Mouse (Mus musculus): ENCODE data around the gene Dcaf12l1. TPM values are rescaled to one million over a fixed set of nuclear protein-coding genes. Genes with fewer than 3 reads are reported as not detected.
"Not testable (repeated sequence)": the region's sequence is repeated elsewhere in the genome, so short reads cannot be mapped to it uniquely, and the experiment has no call there.

Dcaf12l1 gene
- polyA plus RNA-seq (2012; rRNA removed), result 15.8 and 16.9 TPM in 2 replicates

- TF ChIP-seq POLR2A (IDR thresholded peaks at IDR 0.05; ENCODE audit: borderline replicate concordance, insufficient read depth, low read length) (0 out of 2 replicates have a peak, but pooled peaks have one; percentile 8), CTCF (IDR thresholded peaks at IDR 0.05; ENCODE audit: borderline replicate concordance, insufficient read depth, low read depth, low read length) (peak; percentile 41)
- Histone ChIP-seq H3K27ac (ENCODE audit: insufficient read depth, low read length) (no peak within 1 kb of the TSS), H3K4me3 (replicated peaks; ENCODE audit: insufficient read depth, low read depth, low read length) (peak within 1 kb of the TSS; percentile 72), H3K4me1 (ENCODE audit: control insufficient read depth, insufficient read depth, low read length) (no peaks in the 10 kb centered on the region), H3K27me3 (ENCODE audit: control insufficient read depth, insufficient read depth, low read length) (no peaks in the 10 kb centered on the region)
- WGBS, result 9% methylated on average over 47 of the region's 47 CpGs
- peak; percentile 80 for DNase-seq
Measured at GRCm38 (mm10) chrX:44789761-44790411, at the start of gene Dcaf12l1. TSS of gene Dcaf12l1 (minus strand) at chrX:44790197.

GRCm38 (mm10) chrX:44809356-44809755 lies 19.4 kb upstream of the Dcaf12l1 start:
- not testable (repeated sequence) for H3K4me3 ChIP-seq (replicated peaks; ENCODE audit: insufficient read depth, low read depth, low read length)
- 80% methylated on average over 1 of the region's 1 CpGs for WGBS

GRCm38 (mm10) chrX:44789036-44789760 lies 799 bp downstream of the Dcaf12l1 start:
- WGBS, result 15% methylated on average over 36 of the region's 36 CpGs

More at GRCm38 (mm10) chrX:44809356-44809755, 19.4 kb upstream of the Dcaf12l1 start:
- H3K27me3 ChIP-seq (ENCODE audit: control insufficient read depth, insufficient read depth, low read length); H3K4me1 ChIP-seq (ENCODE audit: control insufficient read depth, insufficient read depth, low read length); DNase-seq; H3K27ac ChIP-seq (ENCODE audit: insufficient read depth, low read length): not testable (repeated sequence)

More at GRCm38 (mm10) chrX:44789036-44789760, 799 bp downstream of the Dcaf12l1 start:
- Histone ChIP-seq H3K4me3 (replicated peaks; ENCODE audit: insufficient read depth, low read depth, low read length) (peak overlapping the region; percentile 72), H3K27me3 (ENCODE audit: control insufficient read depth, insufficient read depth, low read length) (no peaks in the 10 kb centered on the region), H3K4me1 (ENCODE audit: control insufficient read depth, insufficient read depth, low read length) (no peaks in the 10 kb centered on the region), H3K27ac (ENCODE audit: insufficient read depth, low read length) (no peak overlapping the region)
- DNase-seq, result peak; percentile 36 to 45
- no peak for TF ChIP-seq CTCF (IDR thresholded peaks at IDR 0.05; ENCODE audit: borderline replicate concordance, insufficient read depth, low read depth, low read length)
- no peak for TF ChIP-seq POLR2A (IDR thresholded peaks at IDR 0.05; ENCODE audit: borderline replicate concordance, insufficient read depth, low read length)

Measured in cerebellum, adult 2 months (tissue).